Mouse (Mus musculus) lung, postnatal 36 days (tissue): Measurements from ENCODE around the gene Vmn2r113.
"Not testable (repeated sequence)": the region's sequence is repeated elsewhere in the genome, so short reads cannot be mapped to it uniquely, and the experiment has no call there.

Source experiments
- DNase-seq: peaks from one replicate; pipeline ENCODE4 v3.0.0; 2022; ENCODE audit warnings: mixed read lengths

Vmn2r113 gene

GRCm38 (mm10) chr17:22942684-22943083, at the start of gene Vmn2r113:
Gene Vmn2r113 (plus strand): TSS chr17:22942984.
- DNase-seq = not testable (repeated sequence)
